In the genomic region with DNA sequence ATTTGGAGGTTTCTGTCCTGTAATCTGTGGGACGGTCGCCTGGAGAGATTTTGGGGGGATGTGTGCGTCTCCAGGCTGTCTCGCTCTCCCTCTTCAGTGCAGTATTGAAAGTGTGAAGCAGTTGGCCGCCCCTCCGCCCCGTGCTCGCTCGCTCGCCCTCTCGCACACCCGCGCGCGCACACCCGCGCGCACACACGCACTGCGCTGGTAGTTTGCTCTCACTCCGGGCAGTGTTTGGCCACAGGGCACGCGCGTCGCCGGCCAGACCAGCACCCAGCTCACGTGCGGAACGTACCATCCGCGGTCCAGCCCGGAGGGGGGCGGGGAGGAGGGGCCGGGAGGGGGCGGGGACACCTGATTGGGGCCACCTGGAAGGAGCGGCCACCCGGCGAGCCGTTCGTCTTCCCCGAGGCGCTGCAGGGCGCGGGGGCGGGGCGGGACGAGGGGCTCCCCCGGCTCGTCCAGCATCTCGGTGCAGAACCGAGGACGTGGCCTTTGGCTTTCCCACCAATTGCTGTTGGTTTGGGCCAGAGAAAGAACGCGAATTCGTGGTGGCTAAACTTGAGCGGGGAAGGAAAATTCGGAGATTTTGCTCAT, we compare ENCODE assay signal across 8 mouse cellular contexts. TPM values are rescaled to one million over a fixed set of nuclear protein-coding genes. Genes with fewer than 3 reads are reported as not detected.
DNase-seq lines count a peak whose midpoint lies in the region; ATAC-seq and TF ChIP-seq lines count a peak whose summit lies in the region.

A gene (minus strand): TSS at position 270 of the 597 bp plus-strand sequence.

- H3K27me3 ChIP-seq in embryonic facial prominence, embryonic 14.5 days (replicated peaks; ENCODE audit: control insufficient read depth, insufficient read depth, low read length): peaks cover 44% of the 10 kb centered on the region
- H3K27me3 ChIP-seq in kidney, embryonic 14.5 days (ENCODE audit: control insufficient read depth, insufficient read depth, low read length): peaks cover 37% of the 10 kb centered on the region
- no peaks in the 10 kb centered on the region for H3K27me3 ChIP-seq in liver, adult 2 months (ENCODE audit: control insufficient read depth, insufficient read depth, low read length)
- peaks cover 44% of the 10 kb centered on the region for H3K27me3 ChIP-seq in stomach, embryonic 16.5 days (ENCODE audit: control insufficient read depth, insufficient read depth, low read length)

- H3K4me2 ChIP-seq in embryonic facial prominence, embryonic 14.5 days (ENCODE audit: low read depth, low read length): peak within 1 kb of the TSS; percentile 100
- H3K4me2 ChIP-seq in kidney, embryonic 14.5 days (replicated peaks; ENCODE audit: low read depth, low read length): peak within 1 kb of the TSS; percentile 90
- peak within 1 kb of the TSS; percentile 94 for H3K4me2 ChIP-seq in stomach, embryonic 16.5 days (ENCODE audit: low read depth, low read length)

- TF ChIP-seq CTCF in liver, adult 2 months (IDR thresholded peaks at IDR 0.05; ENCODE audit: low read depth, low read length): no peak

- no peaks in the 10 kb centered on the region for H3K79me2 ChIP-seq in liver, adult 2 months (ENCODE audit: control insufficient read depth, insufficient read depth, low read length)

- no peaks in the 10 kb centered on the region for H3K9me3 ChIP-seq in embryonic facial prominence, embryonic 14.5 days (ENCODE audit: control insufficient read depth, low read length)
- no peaks in the 10 kb centered on the region for H3K9me3 ChIP-seq in kidney, embryonic 14.5 days (ENCODE audit: control insufficient read depth, low read length)
- no peaks in the 10 kb centered on the region for H3K9me3 ChIP-seq in stomach, embryonic 16.5 days (replicated peaks; ENCODE audit: control insufficient read depth, low read length)

- peak within 1 kb of the TSS; percentile 71 for H3K9ac ChIP-seq in embryonic facial prominence, embryonic 14.5 days (ENCODE audit: low read depth, low read length)
- H3K9ac ChIP-seq in kidney, embryonic 14.5 days (ENCODE audit: low read depth, low read length): peak within 1 kb of the TSS; percentile 52
- H3K9ac ChIP-seq in liver, adult 2 months (ENCODE audit: low read depth, low read length): peak within 1 kb of the TSS; percentile 86
- peak within 1 kb of the TSS; percentile 62 for H3K9ac ChIP-seq in stomach, embryonic 16.5 days (ENCODE audit: low read length)

- peaks cover 11% of the 10 kb centered on the region; the same call in 1 of the 2 replicates for H3K4me1 ChIP-seq in embryonic facial prominence, embryonic 14.5 days (ENCODE audit: control insufficient read depth, insufficient read depth, low read length)
- H3K4me1 ChIP-seq in kidney, embryonic 14.5 days (ENCODE audit: control insufficient read depth, insufficient read depth, low read length): peaks cover 19% of the 10 kb centered on the region
- peaks cover 3% of the 10 kb centered on the region for H3K4me1 ChIP-seq in liver, adult 2 months (ENCODE audit: control insufficient read depth, insufficient read depth, low read length)
- peaks cover 4% of the 10 kb centered on the region for H3K4me1 ChIP-seq in stomach, embryonic 16.5 days (ENCODE audit: control insufficient read depth, insufficient read depth, low read length)

- no peak within 1 kb of the TSS; the same call in 1 of the 2 replicates for H3K27ac ChIP-seq in embryonic facial prominence, embryonic 14.5 days (replicated peaks; ENCODE audit: low read depth, low read length)
- no peak within 1 kb of the TSS; the same call in 1 of the 2 replicates for H3K27ac ChIP-seq in kidney, embryonic 14.5 days (ENCODE audit: low read depth, low read length)
- H3K27ac ChIP-seq in liver, adult 2 months (replicated peaks; ENCODE audit: insufficient read depth, low read depth, low read length): peak within 1 kb of the TSS; percentile 77
- H3K27ac ChIP-seq in stomach, embryonic 16.5 days (ENCODE audit: low read length): no peak within 1 kb of the TSS

- WGBS in embryonic facial prominence, embryonic 14.5 days: 2% methylated on average over 48 of the region's 57 CpGs
- under 1% methylated on average over 43 of the region's 57 CpGs for WGBS in kidney, embryonic 14.5 days
- under 1% methylated on average over 55 of the region's 57 CpGs for WGBS in liver, adult 2 months
- WGBS in stomach, embryonic 16.5 days: 1% methylated on average over 55 of the region's 57 CpGs

- no peaks in the 10 kb centered on the region for H3K36me3 ChIP-seq in embryonic facial prominence, embryonic 14.5 days (ENCODE audit: control insufficient read depth, insufficient read depth, low read length)
- no peaks in the 10 kb centered on the region for H3K36me3 ChIP-seq in kidney, embryonic 14.5 days (ENCODE audit: control insufficient read depth, insufficient read depth, low read length)
- no peaks in the 10 kb centered on the region for H3K36me3 ChIP-seq in liver, adult 2 months (ENCODE audit: control insufficient read depth, insufficient read depth, low read length)
- H3K36me3 ChIP-seq in stomach, embryonic 16.5 days (ENCODE audit: control insufficient read depth, insufficient read depth, low read length): no peaks in the 10 kb centered on the region

- ATAC-seq in embryonic facial prominence, embryonic 14.5 days (ENCODE audit: low read depth): peak; percentile 47
- peak; percentile 62 for ATAC-seq in kidney, embryonic 14.5 days (ENCODE audit: low FRiP score, low TSS enrichment)
- peak; percentile 52; the same call in 1 of the 2 replicates for ATAC-seq in stomach, embryonic 16.5 days (ENCODE audit: insufficient read depth, low FRiP score)

- peak; percentile 41 for DNase-seq in thymus, postnatal 4 days
- DNase-seq in thymus, postnatal 0 days (ENCODE audit: low spot score): no peak
- peak; percentile 68 for DNase-seq in embryonic facial prominence, embryonic 14.5 days (ENCODE audit: low spot score)
- DNase-seq in heart, adult 9 months (ENCODE audit: low spot score in 2 of 2): peak; percentile 82 to 92
- peak; percentile 74 for DNase-seq in liver, adult 2 months (ENCODE audit: extremely low read depth, low read depth, low spot score)
- peak; percentile 32 for DNase-seq in naive thymus-derived CD4-positive, alpha-beta T cell, adult 2 months (ENCODE audit: low read depth)

- peak; percentile 35; the same call in 1 of the 2 replicates for TF ChIP-seq POLR2A in liver, adult 2 months (IDR thresholded peaks at IDR 0.05; ENCODE audit: extremely low read depth, insufficient read depth, low read length)

- peak within 1 kb of the TSS; percentile 65 for H3K4me3 ChIP-seq in embryonic facial prominence, embryonic 14.5 days (ENCODE audit: low read depth, low read length)
- H3K4me3 ChIP-seq in kidney, embryonic 14.5 days (ENCODE audit: low read length): peak within 1 kb of the TSS; percentile 59
- H3K4me3 ChIP-seq in liver, adult 2 months (ENCODE audit: insufficient read depth, low read depth, low read length): peak within 1 kb of the TSS; percentile 61
- H3K4me3 ChIP-seq in stomach, embryonic 16.5 days (replicated peaks; ENCODE audit: low read length): peak within 1 kb of the TSS; percentile 59

RNA-seq across cellular contexts. Expression of the gene that starts here (rescaled TPM):
- 8.5 and 9.4 TPM in 2 replicates for polyA plus RNA-seq in thymus, postnatal 0 days (2015; fragmentation: Nextera tagmentation; extraction: Ambion mirVana)
- 3.0 and 3.3 TPM in 2 replicates for polyA plus RNA-seq in embryonic facial prominence, embryonic 14.5 days (2014; fragmentation: Nextera tagmentation; extraction: Ambion mirVana)
- polyA plus RNA-seq in kidney, embryonic 14.5 days (2014; fragmentation: Nextera tagmentation; extraction: Ambion mirVana): 0.73 and 1.2 TPM in 2 replicates
- 0.40 and 1.8 TPM in 2 replicates for total RNA-seq in liver, adult 2 months (2014; rRNA removed)
- 0.21 and 0.32 TPM in 2 replicates for polyA plus RNA-seq in liver, adult 2 months (2012; rRNA removed)
- 1.7 and 2.0 TPM in 2 replicates for polyA plus RNA-seq in stomach, embryonic 16.5 days (2015; fragmentation: Nextera tagmentation; extraction: Ambion mirVana)
